Mouse (Mus musculus) forebrain, embryonic 14.5 days (tissue): ENCODE data around the gene Gjc1. TPM values are rescaled to one million over a fixed set of nuclear protein-coding genes. Genes with fewer than 3 reads are reported as not detected.

ENCODE experiments used
- ATAC-seq: fragments of 200-750 bp; cut with Nextera tagmentation; 2 replicates; pipeline ENCODE4 v1.8.0; 2017; ENCODE audit warnings: mild to moderate bottlenecking, moderate library complexity
- DNase-seq: peaks from one replicate; pipeline ENCODE4 v3.0.0-alpha.2; 2015; ENCODE audit warnings: low spot score
- H3K27ac ChIP-seq: fragments of 300-500 bp; sonication (generic); 2 replicates; pipeline ENCODE4 v1.5.1; 2014; ENCODE audit warnings: low read depth, mild to moderate bottlenecking, control low read depth, low read length, moderate library complexity
- H3K27me3 ChIP-seq: fragments of 300-500 bp; sonication (generic); replicated peaks from 2 replicates; pipeline ENCODE4 v1.6.1; 2014; ENCODE audit warnings: low read length, control low read depth, mixed read lengths; ENCODE audit not compliant: control insufficient read depth, insufficient read depth
- H3K36me3 ChIP-seq: fragments of 300-500 bp; sonication (generic); 2 replicates; pipeline ENCODE4 v1.6.1; 2014; ENCODE audit warnings: low read length, control low read depth; ENCODE audit not compliant: control insufficient read depth, insufficient read depth
- H3K4me1 ChIP-seq: fragments of 300-500 bp; sonication (generic); 2 replicates; pipeline ENCODE4 v1.6.1; 2014; ENCODE audit warnings: antibody characterized with exemption, low read length, control low read depth; ENCODE audit not compliant: control insufficient read depth, insufficient read depth
- H3K4me2 ChIP-seq: fragments of 300-500 bp; sonication (generic); 2 replicates; pipeline ENCODE4 v1.6.1; 2014; ENCODE audit warnings: mild to moderate bottlenecking, control low read depth, low read length
- H3K4me3 ChIP-seq: fragments of 300-500 bp; sonication (generic); 2 replicates; pipeline ENCODE4 v1.5.1; 2014; ENCODE audit warnings: low read depth, low read length, control low read depth
- H3K9ac ChIP-seq: fragments of 300-500 bp; sonication (generic); 2 replicates; pipeline ENCODE4 v1.6.1; 2014; ENCODE audit warnings: mild to moderate bottlenecking, low read length, control low read depth, moderate library complexity
- H3K9me3 ChIP-seq: fragments of 300-500 bp; sonication (generic); replicated peaks from 2 replicates; pipeline ENCODE4 v1.6.1; 2016; ENCODE audit warnings: low read length, control low read depth, mixed read lengths; ENCODE audit not compliant: control insufficient read depth
- WGBS: fragments of 180-500 bp; shearing (Covaris S2); extraction: QIAGEN DNeasy Blood & Tissue Kit; methylation state at CpG from one replicate; pipeline ENCODE4 v1.1.7; 2014; 5-methylcytosine and 5-hydroxymethylcytosine counted together
- polyA plus RNA-seq: library from polyadenylated mRNA; unstranded; fragments of >200 nt; fragmentation: Nextera tagmentation; extraction: Ambion mirVana; gene quantifications from 2 replicates; pipeline ENCODE4 v1.2.1, GENCODE M21; 2014

Gene Gjc1
- polyA plus RNA-seq, 1 experiment from 2014 or later = 41.5 TPM

DNA sequence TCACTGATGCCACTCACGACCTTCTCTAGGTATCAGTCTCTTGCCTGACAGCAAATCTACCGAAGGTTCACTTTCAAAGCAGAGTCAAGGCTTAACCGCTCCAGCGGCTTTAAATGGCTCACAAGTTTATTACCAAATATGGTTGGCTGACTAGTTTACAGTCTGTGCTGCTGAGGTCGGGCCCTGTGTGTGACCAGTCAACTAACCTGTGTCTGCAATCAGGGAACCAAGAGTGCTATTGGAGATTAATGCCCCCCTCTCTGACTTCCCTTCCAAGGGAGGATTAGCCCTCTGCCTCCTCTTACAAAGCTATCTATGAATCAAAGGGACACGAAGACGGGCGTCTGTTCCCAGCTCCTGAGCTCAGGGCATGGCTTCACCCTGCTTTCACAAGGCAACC is 25.3 kb downstream of the Gjc1 start:
- ATAC-seq (no peak), DNase-seq (no peak)
- Histone ChIP-seq H3K9me3 (no peaks in the 10 kb centered on the region), H3K36me3 (peaks cover 19% of the 10 kb centered on the region), H3K27ac (no peak overlapping the region), H3K4me3 (no peak overlapping the region), H3K4me1 (no peaks in the 10 kb centered on the region), H3K27me3 (no peaks in the 10 kb centered on the region), H3K4me2 (no peak overlapping the region), H3K9ac (no peak overlapping the region)
- 52% methylated on average over 8 of the region's 8 CpGs for WGBS

DNA sequence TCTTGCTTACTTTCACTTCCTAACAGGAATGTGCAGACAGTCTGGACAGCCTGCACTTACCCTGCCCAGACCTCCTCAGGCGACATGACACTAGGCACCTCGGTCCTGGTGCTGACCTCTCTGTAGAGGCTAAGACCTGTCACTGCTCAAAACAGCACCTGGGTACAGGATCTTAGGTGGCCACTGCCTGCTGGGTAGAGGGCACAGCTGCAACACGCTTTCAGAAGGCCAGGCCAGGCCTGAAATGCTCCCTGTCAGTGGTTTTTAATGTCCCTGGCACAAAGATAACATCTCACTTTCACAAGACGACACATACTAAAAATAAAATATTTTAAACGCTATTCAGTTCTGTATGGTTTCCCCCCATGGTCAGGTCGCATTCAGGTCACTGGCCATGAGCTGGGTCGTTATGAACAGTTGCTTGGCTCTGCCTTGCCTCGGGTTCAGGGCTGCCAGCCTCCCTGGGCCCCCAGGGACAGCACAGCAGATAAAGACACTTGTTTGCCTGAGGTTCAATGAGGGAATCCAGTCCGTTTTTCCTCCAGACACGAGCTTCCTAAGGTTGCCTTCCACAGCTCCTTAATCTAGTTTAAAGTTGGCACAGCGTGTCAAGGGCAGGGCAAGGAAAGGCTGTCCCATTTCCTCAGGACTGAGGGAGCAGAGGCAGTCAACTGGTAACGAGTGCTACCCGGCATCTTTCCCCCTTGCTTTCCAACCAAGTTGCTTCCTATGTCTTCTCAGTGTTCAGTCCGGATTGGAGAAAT is 27.6 kb downstream of the Gjc1 start:
- Histone ChIP-seq H3K4me2 (no peak overlapping the region), H3K9ac (no peak overlapping the region), H3K4me3 (no peak overlapping the region), H3K4me1 (no peaks in the 10 kb centered on the region), H3K27ac (no peak overlapping the region), H3K27me3 (no peaks in the 10 kb centered on the region), H3K9me3 (no peaks in the 10 kb centered on the region), H3K36me3 (0 out of 2 replicates have a peak, but pooled peaks cover 2% of the 10 kb centered on the region)
- DNase-seq (no peak), ATAC-seq (no peak)
- 66% methylated on average over 14 of the region's 14 CpGs for WGBS

DNA sequence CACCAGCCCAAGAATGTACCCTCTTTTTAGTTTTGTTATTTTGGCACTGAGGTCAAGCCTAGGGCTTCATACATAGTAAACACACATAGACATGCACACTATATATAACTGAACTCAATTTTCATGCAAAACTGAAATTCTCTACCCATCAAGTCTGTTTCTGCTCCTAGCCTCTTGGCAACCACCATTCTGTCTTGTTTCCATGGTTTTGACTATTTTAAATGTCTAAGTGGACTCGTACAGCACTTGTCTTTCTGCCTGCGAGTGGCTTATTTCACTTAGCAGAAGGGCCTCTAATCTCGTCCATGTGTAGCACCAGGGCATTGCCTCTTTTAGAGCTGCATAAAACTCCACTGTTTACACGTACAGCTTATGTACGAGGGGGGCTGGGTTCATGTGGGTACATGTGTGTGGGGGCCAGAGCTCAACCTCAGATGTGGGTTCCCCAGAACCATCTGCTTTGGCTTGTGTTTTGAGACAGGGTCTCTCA is 31.8 kb downstream of the Gjc1 start:
- no peak overlapping the region for H3K27ac ChIP-seq
- no peak overlapping the region for H3K9ac ChIP-seq
- H3K4me1 ChIP-seq = no peaks in the 10 kb centered on the region
- ATAC-seq (no peak), DNase-seq (no peak)
- no peaks in the 10 kb centered on the region for H3K27me3 ChIP-seq
- 78% methylated on average over 5 of the region's 5 CpGs for WGBS
- H3K36me3 ChIP-seq = no peaks in the 10 kb centered on the region
- H3K4me3 ChIP-seq = no peak overlapping the region
- no peak overlapping the region for H3K4me2 ChIP-seq
- H3K9me3 ChIP-seq = no peaks in the 10 kb centered on the region

- Histone ChIP-seq H3K9me3 (no peaks in the 10 kb centered on the region), H3K27ac (no peak overlapping the region), H3K27me3 (no peaks in the 10 kb centered on the region), H3K4me3 (no peak overlapping the region), H3K4me1 (no peaks in the 10 kb centered on the region; the same call in 1 of the 2 replicates), H3K36me3 (no peaks in the 10 kb centered on the region), H3K9ac (no peak overlapping the region), H3K4me2 (no peak overlapping the region)
- WGBS = 74% methylated on average over 7 of the region's 7 CpGs
- no peak for DNase-seq
- no peak for ATAC-seq
These were observed 36.1 kb downstream of the Gjc1 start for GRCm38 (mm10) chr11:102783443-102783842.

GRCm38 (mm10) chr11:102781523-102781922 is 38.0 kb downstream of the Gjc1 start:
- no peak overlapping the region for H3K4me3 ChIP-seq
- no peaks in the 10 kb centered on the region for H3K9me3 ChIP-seq
- DNase-seq (no peak), ATAC-seq (no peak)
- H3K27me3 ChIP-seq = no peaks in the 10 kb centered on the region
- no peak overlapping the region for H3K4me2 ChIP-seq
- peaks cover 7% of the 10 kb centered on the region for H3K4me1 ChIP-seq
- peaks cover 8% of the 10 kb centered on the region; the same call in 1 of the 2 replicates for H3K36me3 ChIP-seq
- H3K27ac ChIP-seq = no peak overlapping the region
- 87% methylated on average over 4 of the region's 4 CpGs for WGBS
- H3K9ac ChIP-seq = no peak overlapping the region

DNA sequence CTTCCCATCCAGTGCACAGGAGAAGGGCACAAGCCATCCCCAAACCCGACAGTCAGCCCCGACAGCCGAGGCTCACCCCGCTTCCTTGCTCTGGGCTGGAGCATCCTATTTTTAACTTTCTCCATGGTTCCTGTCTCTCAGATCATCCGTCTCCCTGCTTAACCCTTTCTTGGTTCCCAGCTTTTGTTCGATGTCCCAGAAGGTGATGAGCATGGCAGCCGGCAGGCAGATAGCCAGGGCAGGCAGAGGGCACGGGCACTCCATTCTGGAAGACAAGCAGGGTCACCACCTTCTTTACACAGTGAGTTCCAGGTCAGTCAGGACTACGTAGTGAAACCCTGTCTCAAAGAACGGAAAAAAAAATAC is 38.5 kb downstream of the Gjc1 start:
- H3K4me3 ChIP-seq = no peak overlapping the region
- H3K9ac ChIP-seq = no peak overlapping the region; the same call in 1 of the 2 replicates
- WGBS = 75% methylated on average over 10 of the region's 10 CpGs
- H3K4me1 ChIP-seq = peaks cover 7% of the 10 kb centered on the region
- peaks cover 13% of the 10 kb centered on the region; the same call in 1 of the 2 replicates for H3K36me3 ChIP-seq
- no peak overlapping the region for H3K4me2 ChIP-seq
- H3K9me3 ChIP-seq = no peaks in the 10 kb centered on the region
- H3K27me3 ChIP-seq = no peaks in the 10 kb centered on the region
- ATAC-seq = no peak
- no peak for DNase-seq
- no peak overlapping the region for H3K27ac ChIP-seq

GRCm38 (mm10) chr11:102780271-102780985 is 39.1 kb downstream of the Gjc1 start:
- Histone ChIP-seq H3K4me3 (no peak overlapping the region), H3K4me2 (no peak overlapping the region), H3K36me3 (peaks cover 15% of the 10 kb centered on the region; the same call in 1 of the 2 replicates), H3K9me3 (no peaks in the 10 kb centered on the region), H3K27me3 (no peaks in the 10 kb centered on the region), H3K4me1 (peaks cover 9% of the 10 kb centered on the region), H3K9ac (no peak overlapping the region; the same call in 1 of the 2 replicates), H3K27ac (no peak overlapping the region)
- 42% methylated on average over 11 of the region's 11 CpGs for WGBS
- ATAC-seq (no peak), DNase-seq (no peak)

GRCm38 (mm10) chr11:102779824-102780223 is 39.7 kb downstream of the Gjc1 start:
- H3K4me3 ChIP-seq = no peak overlapping the region
- DNase-seq = no peak
- no peaks in the 10 kb centered on the region for H3K27me3 ChIP-seq
- WGBS = 84% methylated on average over 7 of the region's 7 CpGs
- H3K9ac ChIP-seq = no peak overlapping the region
- H3K4me1 ChIP-seq = peaks cover 14% of the 10 kb centered on the region
- H3K36me3 ChIP-seq = peaks cover 15% of the 10 kb centered on the region; the same call in 1 of the 2 replicates
- no peak for ATAC-seq
- H3K27ac ChIP-seq = no peak overlapping the region
- H3K9me3 ChIP-seq = no peaks in the 10 kb centered on the region
- H3K4me2 ChIP-seq = no peak overlapping the region
